Mouse (Mus musculus): ENCODE results near the gene Adamts4. TPM values are rescaled to one million over a fixed set of nuclear protein-coding genes. Genes with fewer than 3 reads are reported as not detected.

Gene Adamts4
- polyA plus RNA-seq (2012; rRNA removed) = 0.38 and 0.57 TPM in 2 replicates

GRCm38 (mm10) chr1:171249913-171250600 lies at the start of gene Adamts4:
Gene Adamts4 (plus strand): TSS chr1:171250421.

GRCm38 (mm10) chr1:171213801-171214496 lies 36.3 kb upstream of the Adamts4 start, which contains the start of gene Nr1i3:
Gene Nr1i3 (plus strand): TSS chr1:171213970.

GRCm38 (mm10) chr1:171222238-171223155 lies 27.7 kb upstream of the Adamts4 start, which contains the start of gene Tomm40l:
Gene Tomm40l (minus strand): TSS chr1:171222514.

GRCm38 (mm10) chr1:171224857-171225256 lies 25.4 kb upstream of the Adamts4 start, which contains the start of gene Apoa2:
Gene Apoa2 (plus strand): TSS chr1:171225054.

GRCm38 (mm10) chr1:171234126-171234525 lies 16.1 kb upstream of the Adamts4 start, which contains the start of gene Fcer1g:
Gene Fcer1g (minus strand): TSS chr1:171234365.

GRCm38 (mm10) chr1:171250680-171251593 lies 716 bp downstream of the Adamts4 start, which contains the start of gene Ndufs2:
Gene Ndufs2 (minus strand): TSS chr1:171251388.

GRCm38 (mm10) chr1:171269848-171270572 lies 19.8 kb downstream of the Adamts4 start, which contains the start of gene B4galt3:
Gene B4galt3 (plus strand): TSS chr1:171270328.

GRCm38 (mm10) chr1:171280916-171281527 lies 30.8 kb downstream of the Adamts4 start, which contains the start of gene Ppox:
Gene Ppox (minus strand): TSS chr1:171281186.

GRCm38 (mm10) chr1:171287136-171288081 lies 37.2 kb downstream of the Adamts4 start, which contains the start of gene Usp21:
Gene Usp21 (minus strand): TSS chr1:171287991.

GRCm38 (mm10) chr1:171294298-171295062 lies 44.3 kb downstream of the Adamts4 start, which contains the start of gene Ufc1:
Gene Ufc1 (minus strand): TSS chr1:171295024.

Other genes with a start within 250 kb of the Adamts4 start
- 14.2 and 16.1 TPM in 2 replicates for gene Fcgr4, start 231.5 kb upstream of the Adamts4 start, polyA plus RNA-seq (2012; rRNA removed)
- 39.4 and 40.8 TPM in 2 replicates for gene Fcgr3, start 185.5 kb upstream of the Adamts4 start, polyA plus RNA-seq (2012; rRNA removed)
- 2.9 and 3.3 TPM in 2 replicates for gene Cfap126, start 136.5 kb upstream of the Adamts4 start, polyA plus RNA-seq (2012; rRNA removed)
- 184 and 192 TPM in 2 replicates for gene Sdhc, start 99.8 kb upstream of the Adamts4 start, polyA plus RNA-seq (2012; rRNA removed)
- gene Mpz, start 99.7 kb upstream of the Adamts4 start, polyA plus RNA-seq (2012; rRNA removed) = 0.12 and 0.14 TPM in 2 replicates
- gene Pcp4l1, start 54.2 kb upstream of the Adamts4 start, polyA plus RNA-seq (2012; rRNA removed) = 6.4 and 7.7 TPM in 2 replicates
- 22.1 and 22.4 TPM in 2 replicates for gene Nr1i3, start 36.5 kb upstream of the Adamts4 start, polyA plus RNA-seq (2012; rRNA removed)
- gene Tomm40l, start 27.9 kb upstream of the Adamts4 start, polyA plus RNA-seq (2012; rRNA removed) = 8.5 and 9.6 TPM in 2 replicates
- gene Apoa2, start 25.4 kb upstream of the Adamts4 start, polyA plus RNA-seq (2012; rRNA removed) = 8,837 and 9,746 TPM in 2 replicates
- 137 and 142 TPM in 2 replicates for gene Fcer1g, start 16.1 kb upstream of the Adamts4 start, polyA plus RNA-seq (2012; rRNA removed)
- gene Ndufs2, start 967 bp downstream of the Adamts4 start, polyA plus RNA-seq (2012; rRNA removed) = 88.9 and 92.7 TPM in 2 replicates
- 16.3 and 19.1 TPM in 2 replicates for gene B4galt3, start 19.9 kb downstream of the Adamts4 start, polyA plus RNA-seq (2012; rRNA removed)
- 93.0 and 104 TPM in 2 replicates for gene Ppox, start 30.8 kb downstream of the Adamts4 start, polyA plus RNA-seq (2012; rRNA removed)
- gene Usp21, start 37.6 kb downstream of the Adamts4 start, polyA plus RNA-seq (2012; rRNA removed) = 16.0 and 16.9 TPM in 2 replicates
- gene Ufc1, start 44.6 kb downstream of the Adamts4 start, polyA plus RNA-seq (2012; rRNA removed) = 23.6 and 24.6 TPM in 2 replicates
- 20.5 and 20.8 TPM in 2 replicates for gene Dedd, start 78.7 kb downstream of the Adamts4 start, polyA plus RNA-seq (2012; rRNA removed)
- gene Nit1, start 95.2 kb downstream of the Adamts4 start, polyA plus RNA-seq (2012; rRNA removed) = 59.7 and 61.3 TPM in 2 replicates
- gene Pfdn2, start 95.2 kb downstream of the Adamts4 start, polyA plus RNA-seq (2012; rRNA removed) = 28.2 and 36.2 TPM in 2 replicates
- 0.13 and 0.22 TPM in 2 replicates for gene Klhdc9, start 110.4 kb downstream of the Adamts4 start, polyA plus RNA-seq (2012; rRNA removed)
- 0.38 and 0.41 TPM in 2 replicates for gene Nectin4, start 119.7 kb downstream of the Adamts4 start, polyA plus RNA-seq (2012; rRNA removed)
- 6.1 and 6.7 TPM in 2 replicates for gene Arhgap30, start 138.5 kb downstream of the Adamts4 start, polyA plus RNA-seq (2012; rRNA removed)
- gene Usf1, start 160.9 kb downstream of the Adamts4 start, polyA plus RNA-seq (2012; rRNA removed) = 22.7 and 23.6 TPM in 2 replicates
- 4.3 and 5.4 TPM in 2 replicates for gene Tstd1, start 168.5 kb downstream of the Adamts4 start, polyA plus RNA-seq (2012; rRNA removed)
- gene F11r, start 187.1 kb downstream of the Adamts4 start, polyA plus RNA-seq (2012; rRNA removed) = 32.6 and 33.7 TPM in 2 replicates